Mouse (Mus musculus) small intestine, adult 2 months (tissue): ENCODE measurements around the gene Mms19.

Source experiments
- CTCF ChIP-seq: fragments of 200-500 bp; IDR thresholded peaks from 2 replicates; pipeline ENCODE4 v1.5.1; 2012; ENCODE audit warnings: low read depth, mild to moderate bottlenecking, control low read depth, inconsistent platforms, low read length, moderate library complexity, mixed read lengths; ENCODE audit not compliant: insufficient replicate concordance, insufficient read length; ENCODE audit errors: extremely low read depth
- POLR2A ChIP-seq: fragments of 200-500 bp; IDR thresholded peaks from 2 replicates; pipeline ENCODE4 v1.6.1; 2012; ENCODE audit warnings: low read depth, mild to moderate bottlenecking, control low read depth, inconsistent platforms, low read length, moderate library complexity

DNA sequence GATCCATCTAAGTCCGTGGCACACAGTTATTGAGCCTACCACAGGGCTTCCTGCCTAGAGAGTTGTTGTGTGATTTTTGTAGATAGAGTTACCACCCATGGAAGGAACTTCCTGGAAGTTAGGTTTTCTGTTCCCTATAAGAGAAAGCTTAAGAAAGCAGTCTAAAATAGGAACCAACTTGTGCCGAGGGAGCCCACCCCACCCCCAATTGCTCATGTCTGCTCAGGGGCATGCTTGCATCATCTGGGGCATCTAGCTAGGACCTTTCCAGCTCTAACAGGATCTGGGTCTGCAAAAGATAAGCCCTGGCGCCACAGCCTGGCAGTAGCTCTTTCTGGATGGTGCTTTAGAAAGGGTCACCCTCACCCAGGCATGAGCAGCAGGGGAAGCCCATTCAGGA, 24.7 kb upstream of the Mms19 start:
- TF ChIP-seq POLR2A (no peak), CTCF (no peak)
